10 mouse cellular contexts compared by ENCODE assay signal in genomic region chr2:19682997-19683396, GRCm38 (mm10). TPM values are rescaled to one million over a fixed set of nuclear protein-coding genes. Genes with fewer than 3 reads are reported as not detected.
DNase-seq lines count a peak whose midpoint lies in the region; ATAC-seq and TF ChIP-seq lines count a peak whose summit lies in the region.
"Had no signal": no experiment of that assay in that cellular context is flagged by ENCODE, and none has a peak within 500 bp of the region (broad histone marks: within the 10 kb centered on the region; RNA-seq: fewer than 3 reads in every experiment).

No protein-coding gene starts in this region.

- no peak overlapping the region for H3K4me3 ChIP-seq in limb, embryonic 10.5 days
- H3K4me3 ChIP-seq in hindbrain, embryonic 14.5 days (replicated peaks; ENCODE audit: low read length), result no peak overlapping the region
- H3K4me3 ChIP-seq: heart, embryonic 13.5 days; midbrain, embryonic 12.5 days had no signal

- H3K4me2 ChIP-seq in hindbrain, embryonic 14.5 days (replicated peaks), result no peak overlapping the region
- H3K4me2 ChIP-seq: heart, embryonic 13.5 days; midbrain, embryonic 12.5 days had no signal

- no peak for TF ChIP-seq POLR2A in brain, embryonic 14.5 days (IDR thresholded peaks at IDR 0.05; ENCODE audit: borderline replicate concordance, extremely low read depth, insufficient read depth, insufficient read length, poor library complexity, severe bottlenecking)

- H3K27ac ChIP-seq in limb, embryonic 10.5 days, result no peak overlapping the region
- no peak overlapping the region for H3K27ac ChIP-seq in hindbrain, embryonic 14.5 days
- H3K27ac ChIP-seq: heart, embryonic 13.5 days; midbrain, embryonic 12.5 days had no signal

- peak; percentile 18 for DNase-seq in embryo, embryonic 10.5 days (ENCODE audit: low spot score)
- DNase-seq in embryo, embryonic 11 days, result no peak
- peak; percentile 76 to 80 for DNase-seq in B cell, adult 2 months
- DNase-seq in brain, embryonic 14.5 days (ENCODE audit: low read depth), result no peak
- peak; percentile 41 for DNase-seq in lung, postnatal 14 days
- DNase-seq in limb, embryonic 10.5 days (ENCODE audit: low spot score), result no peak
- DNase-seq in layer of hippocampus, adult 9-11 months, result no peak
- DNase-seq in hindbrain, embryonic 14.5 days (ENCODE audit: low spot score), result no peak

- no peak overlapping the region for H3K9ac ChIP-seq in hindbrain, embryonic 14.5 days
- H3K9ac ChIP-seq: heart, embryonic 13.5 days; midbrain, embryonic 12.5 days had no signal

- peaks cover 12% of the 10 kb centered on the region; the same call in 1 of the 2 replicates for H3K4me1 ChIP-seq in limb, embryonic 10.5 days
- H3K4me1 ChIP-seq in hindbrain, embryonic 14.5 days (replicated peaks; ENCODE audit: control insufficient read depth, insufficient read depth, low read length), result no peaks in the 10 kb centered on the region

- no peaks in the 10 kb centered on the region for H3K27me3 ChIP-seq in limb, embryonic 10.5 days (ENCODE audit: low read depth, poor library complexity, severe bottlenecking)
- no peaks in the 10 kb centered on the region for H3K27me3 ChIP-seq in hindbrain, embryonic 14.5 days (ENCODE audit: control insufficient read depth, insufficient read depth, low read length)
- H3K27me3 ChIP-seq: heart, embryonic 13.5 days; midbrain, embryonic 12.5 days had no signal

- WGBS in limb, embryonic 10.5 days, result 49% methylated on average over 3 of the region's 3 CpGs
- 50% methylated on average over 3 of the region's 3 CpGs for WGBS in hindbrain, embryonic 14.5 days

- H3K36me3 ChIP-seq in limb, embryonic 10.5 days, result no peaks in the 10 kb centered on the region
- no peaks in the 10 kb centered on the region for H3K36me3 ChIP-seq in hindbrain, embryonic 14.5 days (replicated peaks; ENCODE audit: control insufficient read depth, insufficient read depth)
- H3K36me3 ChIP-seq: heart, embryonic 13.5 days; midbrain, embryonic 12.5 days had no signal

- H3K9me3 ChIP-seq in limb, embryonic 10.5 days (replicated peaks), result no peaks in the 10 kb centered on the region
- no peaks in the 10 kb centered on the region for H3K9me3 ChIP-seq in hindbrain, embryonic 14.5 days (ENCODE audit: control insufficient read depth, low read length)
- H3K9me3 ChIP-seq: midbrain, embryonic 12.5 days had no signal

- TF ChIP-seq CTCF in brain, embryonic 14.5 days (IDR thresholded peaks at IDR 0.05; ENCODE audit: borderline replicate concordance, extremely low read depth, insufficient read depth, insufficient read length), result peak; percentile 32; the same call in 1 of the 2 replicates

- no peak for ATAC-seq in hindbrain, embryonic 14.5 days (ENCODE audit: low FRiP score)

RNA-seq across cellular contexts. Expression of gene Otud1, which starts 25.4 kb away (rescaled TPM):
- 2.2 and 2.5 TPM in 2 replicates for polyA plus RNA-seq in brain, embryonic 14.5 days (2012; rRNA removed)
- 0.39 and 0.41 TPM in 2 replicates for polyA plus RNA-seq in limb, embryonic 10.5 days (2016; fragmentation: Nextera tagmentation; extraction: Ambion mirVana)
- 2.3 and 2.6 TPM in 2 replicates for polyA plus RNA-seq in hindbrain, embryonic 14.5 days (2014; fragmentation: Nextera tagmentation; extraction: Ambion mirVana)

Comparison
In these comparisons a context has a peak if more than half of its experiments do, and no peak if none do; other contexts are left out.
1. DNase-seq: peak in embryo, embryonic 10.5 days (single experiment), B cell, adult 2 months (2 of 2) and lung, postnatal 14 days (single experiment); none in embryo, embryonic 11 days (single experiment), brain, embryonic 14.5 days (single experiment), limb, embryonic 10.5 days (single experiment), layer of hippocampus, adult 9-11 months (single experiment) and hindbrain, embryonic 14.5 days (single experiment).